Mouse (Mus musculus): Measurements from ENCODE around the gene Fkbp10.

- TF ChIP-seq CTCF (IDR thresholded peaks at IDR 0.05; ENCODE audit: borderline replicate concordance, insufficient read depth, low read length) = no peak
- no peak for TF ChIP-seq POLR2A (IDR thresholded peaks at IDR 0.05; ENCODE audit: low read depth, low read length)
These were observed 6.0 kb downstream of the Fkbp10 start for GRCm38 (mm10) chr11:100421537-100421936.

Data from embryonic fibroblast, embryonic 13.5 days (primary cell).